Mouse (Mus musculus): ENCODE results near the gene Fmr1nb. TPM values are rescaled to one million over a fixed set of nuclear protein-coding genes. Genes with fewer than 3 reads are reported as not detected.

The Fmr1nb gene
- polyA plus RNA-seq (2014; fragmentation: Illumina TruSeq; extraction: RNeasy Lipid Tissue Mini Kit (QIAGEN cat#74804); ENCODE audit: low read depth, low replicate concordance), result 1.5 TPM

GRCm38 (mm10) chrX:68761606-68762005 lies at the start of gene Fmr1nb:
Gene Fmr1nb, plus strand, starts transcription at chrX:68761839.

GRCm38 (mm10) chrX:68821059-68821458 lies 59.4 kb downstream of the Fmr1nb start, which contains the start of gene Gm14698:
Gene Gm14698, plus strand, starts transcription at chrX:68821093.

Other genes with a start within 250 kb of the Fmr1nb start
- 58.4 TPM for gene Fmr1, start 83.3 kb upstream of the Fmr1nb start, polyA plus RNA-seq (2014; fragmentation: Illumina TruSeq; extraction: RNeasy Lipid Tissue Mini Kit (QIAGEN cat#74804); ENCODE audit: low read depth, low replicate concordance)
- gene Gm14698, start 59.3 kb downstream of the Fmr1nb start, polyA plus RNA-seq (2014; fragmentation: Illumina TruSeq; extraction: RNeasy Lipid Tissue Mini Kit (QIAGEN cat#74804); ENCODE audit: low read depth, low replicate concordance), result 0.43 TPM
- gene Gm6812, start 131.2 kb downstream of the Fmr1nb start, polyA plus RNA-seq (2014; fragmentation: Illumina TruSeq; extraction: RNeasy Lipid Tissue Mini Kit (QIAGEN cat#74804); ENCODE audit: low read depth, low replicate concordance), result 1.2 TPM

All from adipose tissue, adult 10 weeks (tissue).